Mouse (Mus musculus) forebrain, embryonic 16.5 days (tissue): Measurements from ENCODE around the gene Lipa. TPM values are rescaled to one million over a fixed set of nuclear protein-coding genes. Genes with fewer than 3 reads are reported as not detected.

Source experiments
- ATAC-seq: fragments of 200-750 bp; cut with Nextera tagmentation; 2 replicates; pipeline ENCODE4 v1.8.0; 2017; ENCODE audit warnings: mild to moderate bottlenecking, moderate library complexity
- H3K27ac ChIP-seq: fragments of 300-500 bp; sonication (generic); 2 replicates; pipeline ENCODE4 v1.5.1; 2014; ENCODE audit warnings: low read length, control low read depth
- H3K27me3 ChIP-seq: fragments of 300-500 bp; sonication (generic); replicated peaks from 2 replicates; pipeline ENCODE4 v1.6.1; 2014; ENCODE audit warnings: low read length; ENCODE audit not compliant: control insufficient read depth, insufficient read depth
- H3K36me3 ChIP-seq: fragments of 300-500 bp; sonication (generic); 2 replicates; pipeline ENCODE4 v1.6.1; 2014; ENCODE audit not compliant: control insufficient read depth, insufficient read depth
- H3K4me1 ChIP-seq: fragments of 300-500 bp; sonication (generic); replicated peaks from 2 replicates; pipeline ENCODE4 v1.6.1; 2014; ENCODE audit warnings: low read length; ENCODE audit not compliant: control insufficient read depth, insufficient read depth
- H3K4me2 ChIP-seq: fragments of 300-500 bp; sonication (generic); 2 replicates; pipeline ENCODE4 v1.6.1; 2014; ENCODE audit warnings: mild to moderate bottlenecking, low read length, control low read depth
- H3K4me3 ChIP-seq: fragments of 300-500 bp; sonication (generic); replicated peaks from 2 replicates; pipeline ENCODE4 v1.5.1; 2014; ENCODE audit warnings: mild to moderate bottlenecking, low read length, control low read depth
- H3K9ac ChIP-seq: fragments of 300-500 bp; sonication (generic); replicated peaks from 2 replicates; pipeline ENCODE4 v1.6.1; 2014; ENCODE audit warnings: low read depth, low read length, control low read depth
- H3K9me3 ChIP-seq: fragments of 300-500 bp; sonication (generic); 2 replicates; pipeline ENCODE4 v1.6.1; 2016; ENCODE audit warnings: low read length; ENCODE audit not compliant: control insufficient read depth
- WGBS: fragments of 180-500 bp; shearing (Covaris S2); extraction: QIAGEN DNeasy Blood & Tissue Kit; methylation state at CpG from one replicate; pipeline ENCODE4 v1.1.7; 2014; 5-methylcytosine and 5-hydroxymethylcytosine counted together
- polyA plus RNA-seq: library from polyadenylated mRNA; unstranded; fragments of >200 nt; fragmentation: Nextera tagmentation; extraction: Ambion mirVana; gene quantifications from 2 replicates; pipeline ENCODE4 v1.2.1, GENCODE M21; 2015

The Lipa gene
- polyA plus RNA-seq, 1 experiment from 2014 or later, result 14.2 TPM

DNA sequence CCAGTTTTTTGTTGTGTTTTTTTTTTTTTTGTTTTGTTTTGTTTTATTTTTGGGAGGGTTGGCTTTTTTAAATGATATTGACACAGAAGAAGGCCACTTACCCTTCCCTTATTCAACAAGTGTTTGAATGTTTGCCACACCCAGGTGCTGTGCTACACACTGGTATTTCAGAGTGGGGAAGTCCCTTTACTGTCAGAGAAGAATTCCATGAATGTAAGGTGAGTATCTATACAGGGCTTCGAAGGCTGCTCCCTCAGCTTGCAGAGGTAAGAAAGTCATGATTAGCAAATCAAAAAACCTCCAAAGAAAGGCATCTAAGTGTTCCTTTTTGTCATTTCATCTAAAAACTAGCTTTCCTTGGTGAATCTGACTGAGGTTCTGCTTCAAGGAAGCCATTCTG is 78.4 kb downstream of the Lipa start:
- Histone ChIP-seq H3K4me2 (no peak overlapping the region), H3K9me3 (no peaks in the 10 kb centered on the region), H3K9ac (no peak overlapping the region), H3K4me1 (no peaks in the 10 kb centered on the region), H3K36me3 (no peaks in the 10 kb centered on the region), H3K27me3 (no peaks in the 10 kb centered on the region), H3K4me3 (no peak overlapping the region), H3K27ac (no peak overlapping the region)
- no peak for ATAC-seq
- WGBS, result 100% methylated on average over 1 of the region's 1 CpGs

DNA sequence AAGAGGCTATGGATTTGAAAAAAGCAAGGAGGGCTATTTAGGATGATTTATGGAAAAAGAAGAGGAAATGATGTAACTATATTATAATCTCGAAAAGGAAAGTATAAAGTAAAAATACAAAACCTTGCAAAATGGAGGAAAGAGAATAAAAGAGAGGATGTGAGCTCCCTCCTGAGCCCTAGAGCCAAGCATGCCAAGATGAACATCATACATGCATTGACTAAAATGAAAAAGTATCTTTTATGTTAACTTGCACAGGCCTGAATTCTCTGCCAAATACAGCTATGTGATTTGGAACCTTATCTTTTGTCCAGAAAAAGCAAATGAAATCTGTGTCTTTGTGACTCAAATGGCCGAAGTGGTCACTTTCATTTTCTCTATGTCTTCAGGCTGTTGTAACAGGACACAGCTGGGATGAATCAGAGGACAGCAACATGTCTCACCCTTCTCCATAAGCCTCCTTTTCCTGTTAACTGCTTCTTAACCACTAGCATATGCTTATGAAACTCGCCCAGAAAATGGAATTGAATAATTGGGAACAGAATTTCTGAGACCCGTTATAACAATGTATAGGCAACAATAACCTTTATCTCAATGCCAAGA is 81.8 kb downstream of the Lipa start:
- H3K27me3 ChIP-seq, result no peaks in the 10 kb centered on the region
- no peak overlapping the region for H3K4me3 ChIP-seq
- H3K36me3 ChIP-seq, result no peaks in the 10 kb centered on the region
- H3K27ac ChIP-seq, result no peak overlapping the region
- ATAC-seq, result no peak
- no peak overlapping the region for H3K4me2 ChIP-seq
- 76% methylated on average over 4 of the region's 4 CpGs for WGBS
- no peaks in the 10 kb centered on the region for H3K4me1 ChIP-seq
- no peak overlapping the region for H3K9ac ChIP-seq
- H3K9me3 ChIP-seq, result no peaks in the 10 kb centered on the region

DNA sequence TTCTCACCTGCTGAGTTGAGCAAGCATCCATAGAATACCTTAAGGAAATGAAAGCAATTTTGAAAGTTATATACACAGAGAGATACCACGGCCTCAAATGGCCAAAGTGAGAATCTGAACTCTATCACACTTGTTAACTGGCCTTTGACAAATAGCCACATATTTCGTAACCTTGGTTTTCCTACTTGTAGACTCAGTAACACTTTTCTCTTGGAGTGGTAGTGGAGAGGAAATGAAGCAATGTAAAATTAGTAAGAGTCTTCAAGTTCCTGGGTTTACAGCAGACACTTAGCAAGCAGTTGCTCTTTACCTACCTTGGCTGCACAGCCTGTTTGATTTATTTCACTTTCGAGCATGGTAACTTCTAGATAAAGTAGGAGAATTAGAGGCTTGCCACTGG is 82.5 kb downstream of the Lipa start:
- Histone ChIP-seq H3K4me1 (no peaks in the 10 kb centered on the region), H3K27me3 (no peaks in the 10 kb centered on the region), H3K9me3 (no peaks in the 10 kb centered on the region), H3K9ac (no peak overlapping the region), H3K27ac (no peak overlapping the region), H3K4me2 (no peak overlapping the region), H3K36me3 (no peaks in the 10 kb centered on the region), H3K4me3 (no peak overlapping the region)
- 95% methylated on average over 3 of the region's 3 CpGs for WGBS
- no peak for ATAC-seq

Other genes with a start within 250 kb of the Lipa start
- gene Fas, start 236.8 kb downstream of the Lipa start, polyA plus RNA-seq, result 0.63 and 1.5 TPM in 2 replicates
- gene Ch25h, start 52.3 kb downstream of the Lipa start, polyA plus RNA-seq, result 0.39 and 0.58 TPM in 2 replicates
- gene Ifit2, start 23.2 kb upstream of the Lipa start, polyA plus RNA-seq, result 9.0 and 10.5 TPM in 2 replicates
- gene Ifit3, start 56.1 kb upstream of the Lipa start, polyA plus RNA-seq, result 1.3 TPM in 2 replicates
- 0.65 and 0.98 TPM in 2 replicates for gene Ifit1bl1, start 74.5 kb upstream of the Lipa start, polyA plus RNA-seq
- gene Ifit3b, start 80.5 kb upstream of the Lipa start, polyA plus RNA-seq, result 0.30 TPM in 1 of 2 replicates, not detected in the other
- 0.19 and 0.22 TPM in 2 replicates for gene Ifit1bl2, start 113.3 kb upstream of the Lipa start, polyA plus RNA-seq
- gene Ifit1, start 113.4 kb upstream of the Lipa start, polyA plus RNA-seq, result 0.15 and 0.18 TPM in 2 replicates
- 2.8 and 3.9 TPM in 2 replicates for gene Slc16a12, start 219.8 kb upstream of the Lipa start, polyA plus RNA-seq